Mouse (Mus musculus): ENCODE data around the gene Slc52a3.

DNA sequence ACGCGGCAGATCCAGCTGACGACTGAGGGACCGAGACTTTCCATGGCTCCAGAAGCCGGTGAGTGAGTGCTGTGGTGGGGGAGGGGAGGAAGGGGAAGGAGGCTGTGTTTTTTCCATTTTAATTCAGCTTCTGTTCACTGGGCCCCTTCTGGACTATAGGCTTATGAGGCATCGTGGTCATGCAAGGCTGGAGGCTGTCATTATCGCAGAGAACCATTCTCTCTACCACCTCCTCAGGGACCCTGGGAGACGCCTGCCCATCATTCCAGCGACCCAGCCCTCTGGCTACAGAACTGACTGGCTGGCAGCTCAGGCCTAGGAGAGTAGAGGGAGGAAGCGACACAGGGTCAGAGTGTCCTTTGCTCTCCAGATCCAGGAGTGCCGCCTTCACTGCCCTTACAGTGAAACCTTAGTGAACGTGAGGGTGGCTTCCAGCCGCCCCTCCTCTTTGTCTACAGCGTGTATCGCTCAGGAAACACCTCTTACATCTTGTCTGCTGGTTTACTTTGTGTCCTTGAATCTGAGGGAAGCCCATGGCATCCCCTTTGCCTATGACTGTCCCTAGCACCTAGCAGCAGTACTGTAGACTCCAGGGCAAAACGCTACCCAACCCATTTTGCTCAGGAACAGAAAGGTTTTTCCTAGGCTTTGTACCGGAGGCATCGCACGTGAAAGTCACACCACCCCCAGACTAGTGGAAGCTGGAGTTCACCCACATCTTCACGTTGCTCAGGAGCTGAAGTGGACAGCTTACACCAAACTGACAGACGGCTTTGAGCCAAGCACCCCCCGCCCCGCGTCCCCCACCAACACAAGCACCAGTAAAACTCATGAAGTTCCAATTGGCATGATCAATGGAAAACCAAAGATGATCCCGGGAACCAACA lies 51.0 kb downstream of the Slc52a3 start:
- no peak for TF ChIP-seq CTCF (IDR thresholded peaks at IDR 0.05; ENCODE audit: borderline replicate concordance, extremely low read depth, insufficient read depth, insufficient read length)
- no peak for TF ChIP-seq POLR2A (IDR thresholded peaks at IDR 0.05; ENCODE audit: borderline replicate concordance, extremely low read depth, insufficient read depth, insufficient read length, poor library complexity, severe bottlenecking)

Data from brain, embryonic 14.5 days (tissue).